15 mouse cellular contexts compared by ENCODE assay signal in the genomic region with DNA sequence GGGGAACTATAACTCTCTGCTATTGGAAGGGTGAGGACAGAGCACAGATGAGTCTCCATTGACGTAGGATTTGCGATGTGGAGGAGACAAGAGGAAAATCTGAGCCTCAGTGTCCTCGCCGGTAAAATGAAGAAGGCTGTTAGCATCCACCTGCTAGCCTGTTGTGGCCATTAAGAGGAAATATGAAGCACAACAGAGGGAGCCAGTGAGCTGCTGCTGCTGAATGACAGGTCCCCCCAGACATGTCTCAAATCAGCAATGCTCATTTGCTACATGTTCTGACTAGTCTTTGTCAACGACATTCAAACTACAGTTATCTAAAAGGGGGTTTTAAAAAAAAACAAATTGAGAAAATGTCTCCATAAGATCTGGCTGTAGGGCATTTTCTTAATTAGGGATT.
A peak's percentile ranks its signal among the peaks of the same experiment; 100 is the strongest.
DNase-seq lines count a peak whose midpoint lies in the region; ATAC-seq and TF ChIP-seq lines count a peak whose summit lies in the region.
"Had no signal": no experiment of that assay in that cellular context is flagged by ENCODE, and none has a peak within 500 bp of the region (broad histone marks: within the 10 kb centered on the region; RNA-seq: fewer than 3 reads in every experiment).

No protein-coding gene starts in this region.

- 80% methylated on average over 5 of the region's 5 CpGs for WGBS in hindbrain, postnatal 0 days
- WGBS in hindbrain, embryonic 14.5 days = 89% methylated on average over 5 of the region's 5 CpGs
- 78% methylated on average over 5 of the region's 5 CpGs for WGBS in lung, embryonic 14.5 days

- H3K9me3 ChIP-seq in hindbrain, postnatal 0 days (ENCODE audit: low read length) = no peaks in the 10 kb centered on the region
- no peaks in the 10 kb centered on the region for H3K9me3 ChIP-seq in hindbrain, embryonic 14.5 days (ENCODE audit: control insufficient read depth, low read length)
- H3K9me3 ChIP-seq in lung, embryonic 14.5 days (ENCODE audit: low read depth, low read length) = no peaks in the 10 kb centered on the region
- H3K9me3 ChIP-seq in ES-Bruce4 (replicated peaks; ENCODE audit: control insufficient read depth, insufficient read depth, low read length, poor library complexity, severe bottlenecking) = peaks cover 5% of the 10 kb centered on the region; the same call in 1 of the 2 replicates
- H3K9me3 ChIP-seq: embryonic facial prominence, embryonic 15.5 days; heart, embryonic 15.5 days; limb, embryonic 15.5 days had no signal

- no peak overlapping the region for H3K4me2 ChIP-seq in hindbrain, postnatal 0 days (ENCODE audit: low read depth, low read length)
- H3K4me2 ChIP-seq in hindbrain, embryonic 14.5 days (replicated peaks) = no peak overlapping the region
- H3K4me2 ChIP-seq in lung, embryonic 14.5 days = no peak overlapping the region
- H3K4me2 ChIP-seq: embryonic facial prominence, embryonic 15.5 days; heart, embryonic 15.5 days; limb, embryonic 15.5 days had no signal

- TF ChIP-seq POLR2A in ES-Bruce4 (IDR thresholded peaks at IDR 0.05; ENCODE audit: insufficient read depth, low read length) = no peak

- ATAC-seq in hindbrain, postnatal 0 days = no peak
- no peak for ATAC-seq in hindbrain, embryonic 14.5 days (ENCODE audit: low FRiP score)
- no peak for ATAC-seq in lung, embryonic 14.5 days (ENCODE audit: insufficient read depth)
- ATAC-seq: inflammation-experienced regulatory T-cells, adult 6 months had no signal

- no peak overlapping the region for H3K4me3 ChIP-seq in hindbrain, postnatal 0 days (ENCODE audit: low read length)
- no peak overlapping the region for H3K4me3 ChIP-seq in hindbrain, embryonic 14.5 days (replicated peaks; ENCODE audit: low read length)
- no peak overlapping the region for H3K4me3 ChIP-seq in lung, embryonic 14.5 days (ENCODE audit: low read depth, low read length)
- no peak overlapping the region for H3K4me3 ChIP-seq in ES-Bruce4 (ENCODE audit: low read depth, low read length)
- H3K4me3 ChIP-seq: embryonic facial prominence, embryonic 15.5 days; heart, embryonic 15.5 days; limb, embryonic 15.5 days had no signal

- H3K36me3 ChIP-seq in hindbrain, postnatal 0 days (ENCODE audit: insufficient read depth, low read length) = no peaks in the 10 kb centered on the region
- no peaks in the 10 kb centered on the region for H3K36me3 ChIP-seq in hindbrain, embryonic 14.5 days (replicated peaks; ENCODE audit: control insufficient read depth, insufficient read depth)
- H3K36me3 ChIP-seq in lung, embryonic 14.5 days (ENCODE audit: insufficient read depth) = no peaks in the 10 kb centered on the region
- H3K36me3 ChIP-seq in ES-Bruce4 (ENCODE audit: control insufficient read depth, insufficient read depth, low read length, poor library complexity, severe bottlenecking) = no peaks in the 10 kb centered on the region
- H3K36me3 ChIP-seq: embryonic facial prominence, embryonic 15.5 days; heart, embryonic 15.5 days; limb, embryonic 15.5 days had no signal

- TF ChIP-seq CTCF in hindbrain, postnatal 0 days (IDR thresholded peaks at IDR 0.05; ENCODE audit: low read depth) = peak; percentile 61
- peak; percentile 33 for TF ChIP-seq CTCF in lung, embryonic 14.5 days (IDR thresholded peaks at IDR 0.05; ENCODE audit: low read depth)
- peak; percentile 33 for TF ChIP-seq CTCF in ES-Bruce4 (IDR thresholded peaks at IDR 0.05; ENCODE audit: low read depth, low read length)

- H3K9ac ChIP-seq in hindbrain, postnatal 0 days (replicated peaks; ENCODE audit: low read length) = no peak overlapping the region
- H3K9ac ChIP-seq in hindbrain, embryonic 14.5 days = no peak overlapping the region
- H3K9ac ChIP-seq in lung, embryonic 14.5 days = no peak overlapping the region
- no peak overlapping the region for H3K9ac ChIP-seq in ES-Bruce4 (ENCODE audit: low read depth, poor library complexity, severe bottlenecking)
- H3K9ac ChIP-seq: embryonic facial prominence, embryonic 15.5 days; heart, embryonic 15.5 days; limb, embryonic 15.5 days had no signal

- H3K27me3 ChIP-seq in hindbrain, postnatal 0 days (ENCODE audit: insufficient read depth, low read length) = peaks cover 4% of the 10 kb centered on the region; the same call in 1 of the 2 replicates
- no peaks in the 10 kb centered on the region for H3K27me3 ChIP-seq in hindbrain, embryonic 14.5 days (ENCODE audit: control insufficient read depth, insufficient read depth, low read length)
- H3K27me3 ChIP-seq in lung, embryonic 14.5 days (ENCODE audit: insufficient read depth, low read length) = no peaks in the 10 kb centered on the region
- H3K27me3 ChIP-seq in ES-Bruce4 (ENCODE audit: control insufficient read depth, insufficient read depth, low read length, poor library complexity, severe bottlenecking) = no peaks in the 10 kb centered on the region

- H3K27ac ChIP-seq in hindbrain, postnatal 0 days = no peak overlapping the region
- H3K27ac ChIP-seq in hindbrain, embryonic 14.5 days = no peak overlapping the region
- no peak overlapping the region for H3K27ac ChIP-seq in lung, embryonic 14.5 days (ENCODE audit: low read depth)
- H3K27ac ChIP-seq in ES-Bruce4 (ENCODE audit: insufficient read depth, low read length) = no peak overlapping the region
- H3K27ac ChIP-seq: embryonic facial prominence, embryonic 15.5 days; heart, embryonic 15.5 days; limb, embryonic 15.5 days had no signal

- no peak for TF ChIP-seq EP300 in ES-Bruce4 (IDR thresholded peaks at IDR 0.05; ENCODE audit: insufficient read depth, low read depth, low read length)

- peak; percentile 38 for DNase-seq in hindbrain, postnatal 0 days (ENCODE audit: low spot score)
- DNase-seq in hindbrain, embryonic 14.5 days (ENCODE audit: low spot score) = no peak
- DNase-seq in lung, embryonic 14.5 days = no peak
- DNase-seq in lung, postnatal 10 days = no peak
- DNase-seq in brain, adult 2 months (ENCODE audit: low read depth, low spot score) = peak; percentile 21
- DNase-seq in gastrocnemius, adult 8-10 months (ENCODE audit: low spot score in 2 of 2) = no peak
- DNase-seq: cerebellum, postnatal 10 days; gastrocnemius, postnatal 14 days; lung, postnatal 4 days; thymus, postnatal 14 days had no signal

- H3K4me1 ChIP-seq in hindbrain, postnatal 0 days (ENCODE audit: insufficient read depth, low read length) = no peaks in the 10 kb centered on the region
- H3K4me1 ChIP-seq in hindbrain, embryonic 14.5 days (replicated peaks; ENCODE audit: control insufficient read depth, insufficient read depth, low read length) = no peaks in the 10 kb centered on the region
- no peaks in the 10 kb centered on the region for H3K4me1 ChIP-seq in lung, embryonic 14.5 days (ENCODE audit: insufficient read depth)
- H3K4me1 ChIP-seq in ES-Bruce4 (ENCODE audit: control insufficient read depth, insufficient read depth, low read length) = peaks cover 6% of the 10 kb centered on the region

Comparison
In these comparisons a context has a peak if more than half of its experiments do, and no peak if none do; other contexts are left out.
1. DNase-seq: peak in hindbrain, postnatal 0 days (single experiment) and brain, adult 2 months (single experiment); none in hindbrain, embryonic 14.5 days (single experiment), lung, embryonic 14.5 days (single experiment), lung, postnatal 10 days (single experiment) and gastrocnemius, adult 8-10 months (0 of 2).
2. Peak in every context shown above with its lines, with median percentiles within 50 percentile points of each other: CTCF ChIP-seq.